Mouse (Mus musculus) frontal cortex, adult 2 months (tissue): Measurements from ENCODE around the gene Borcs6. TPM values are rescaled to one million over a fixed set of nuclear protein-coding genes. Genes with fewer than 3 reads are reported as not detected.
"Not testable (repeated sequence)": the region's sequence is repeated elsewhere in the genome, so short reads cannot be mapped to it uniquely, and the experiment has no call there.

ENCODE experiments used
- DNase-seq, 2 experiments: peaks; one replicate each; pipeline ENCODE4 v3.0.0; 2022; ENCODE audit warnings: low spot score in 1 of 2; ENCODE audit errors: extremely low spot score in 1 of 2
- polyA plus RNA-seq: library from polyadenylated mRNA; depleted of rRNA; stranded (reverse); fragments of >200 nt; gene quantifications from 2 replicates; pipeline ENCODE4 v1.2.3, GENCODE M21; 2012

The Borcs6 gene
- polyA plus RNA-seq, 1 experiment, result 28.6 TPM

- DNase-seq, result no peak
These were observed 28.1 kb downstream of the Borcs6 start for GRCm38 (mm10) chr11:69087597-69087996.

DNA sequence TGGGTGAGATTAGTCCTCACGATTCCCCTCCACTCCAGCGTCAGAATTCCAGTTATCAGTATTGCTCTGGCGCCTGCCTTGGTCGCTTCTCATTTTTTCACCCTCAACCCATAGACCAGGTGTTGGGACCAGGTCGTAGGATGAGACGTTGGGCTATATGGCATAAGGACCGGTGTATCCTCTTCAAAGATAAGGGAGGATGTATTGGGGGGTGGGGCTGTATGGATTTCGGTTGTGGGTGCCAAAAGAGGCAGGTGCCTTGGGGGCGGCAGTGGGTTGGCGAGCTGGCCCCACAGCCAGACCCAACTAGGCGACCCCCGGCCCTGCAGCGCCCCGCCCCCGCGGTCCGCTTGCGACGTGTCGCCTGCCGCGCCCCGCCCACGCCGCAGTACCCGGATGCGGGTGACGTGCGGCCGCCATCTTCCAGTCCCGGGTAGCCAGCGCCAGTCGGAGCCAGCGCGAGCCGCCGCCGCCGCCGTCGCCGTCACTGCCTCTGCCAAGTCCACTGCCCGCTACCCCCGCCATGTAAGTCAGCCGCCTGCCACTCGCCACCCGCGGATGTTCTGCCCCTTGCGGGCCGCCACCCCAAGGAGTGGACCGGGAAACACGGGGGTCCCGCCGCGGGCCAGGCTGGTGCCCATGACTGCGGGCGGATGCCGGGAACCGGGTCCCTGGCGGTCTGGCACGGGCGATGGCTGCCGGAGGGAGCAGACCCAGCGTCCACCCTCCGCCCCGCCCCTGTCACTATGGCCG is 28.8 kb downstream of the Borcs6 start, which contains the start of gene Vamp2:
TSS of gene Vamp2 (plus strand) at position 388 of the 753 bp plus-strand sequence.
- DNase-seq, result peak; percentile 78 to 95

DNA sequence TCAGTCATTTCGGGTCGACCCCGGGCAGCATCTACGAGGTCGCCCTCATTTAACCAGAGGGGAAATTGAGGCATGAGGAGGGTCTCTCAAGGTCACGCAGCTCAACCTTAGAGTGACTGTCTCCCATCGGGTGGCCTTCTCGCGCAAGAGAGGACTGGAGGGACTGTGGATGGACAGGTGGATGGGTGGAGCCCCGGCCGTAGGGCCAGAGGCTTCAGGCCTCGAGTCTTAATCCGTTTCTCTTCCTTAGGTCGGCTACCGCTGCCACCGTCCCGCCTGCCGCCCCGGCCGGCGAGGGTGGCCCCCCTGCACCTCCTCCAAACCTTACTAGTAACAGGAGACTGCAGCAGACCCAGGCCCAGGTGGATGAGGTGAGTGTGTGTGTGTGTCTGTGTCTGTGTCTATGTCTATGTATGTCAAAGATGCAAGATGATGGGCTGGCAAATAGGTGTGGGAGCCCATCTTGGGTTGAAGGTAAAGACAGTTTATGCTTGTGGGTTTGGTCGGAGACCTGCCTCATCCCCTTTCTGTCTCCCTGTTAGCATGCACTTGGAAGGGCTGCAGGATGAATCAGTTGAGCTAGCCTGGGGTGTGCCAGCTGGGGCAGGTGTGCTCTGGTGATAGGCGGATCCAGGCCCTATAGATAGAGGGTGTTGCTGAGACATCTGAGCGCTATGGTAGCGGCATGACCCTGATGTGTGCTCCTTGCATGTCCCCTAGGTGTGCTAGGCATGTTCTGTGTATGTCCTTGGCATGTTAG is 29.5 kb downstream of the Borcs6 start:
- DNase-seq, result no peak

GRCm38 (mm10) chr11:69089616-69090290 is 30.2 kb downstream of the Borcs6 start:
- no peak for DNase-seq

GRCm38 (mm10) chr11:69090367-69090766 is 30.9 kb downstream of the Borcs6 start:
- no peak for DNase-seq

- no peak for DNase-seq
These were observed 32.3 kb downstream of the Borcs6 start for GRCm38 (mm10) chr11:69091566-69092385.

DNA sequence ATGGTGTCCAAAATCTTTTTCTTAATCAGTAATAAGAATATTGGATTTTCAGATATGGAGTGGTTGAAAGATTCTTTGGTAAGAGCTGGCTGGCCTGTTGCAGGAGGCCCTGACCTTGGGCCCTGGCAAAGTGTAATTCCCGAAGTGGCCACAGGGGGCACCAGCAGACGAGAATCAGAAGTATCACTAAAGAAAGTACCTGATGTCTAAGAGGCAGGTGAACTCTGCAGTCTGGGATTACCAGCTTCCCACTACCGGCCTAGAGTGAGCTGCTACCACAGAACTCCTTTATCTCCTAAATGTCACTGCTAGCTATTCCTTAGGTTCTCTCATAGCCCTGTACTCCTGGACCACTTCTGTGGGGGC is 32.9 kb downstream of the Borcs6 start:
- DNase-seq, result peak in 1 of 2 experiments; percentile 91

GRCm38 (mm10) chr11:69092871-69093270 is 33.4 kb downstream of the Borcs6 start:
- DNase-seq, result no peak

DNA sequence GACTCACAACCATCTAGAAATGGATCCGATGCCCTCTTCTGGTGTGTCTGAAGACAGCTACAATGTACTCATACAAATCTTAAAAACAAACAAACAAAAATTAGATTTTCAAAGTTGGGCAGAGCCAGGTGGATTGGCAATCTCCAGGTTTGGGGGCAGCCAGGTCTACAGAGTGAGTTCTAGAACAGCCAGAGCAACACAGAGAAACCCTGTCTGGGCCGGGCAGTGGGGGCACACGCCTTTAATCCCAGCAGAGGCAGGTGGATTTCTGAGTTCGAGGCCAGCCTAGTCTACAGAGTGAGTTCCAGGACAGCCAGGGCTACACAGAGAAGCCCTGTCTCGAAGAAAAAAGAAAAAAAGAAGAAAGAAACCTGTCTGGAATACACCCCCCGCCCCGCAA is 34.3 kb downstream of the Borcs6 start:
- DNase-seq, result not testable (repeated sequence)

DNA sequence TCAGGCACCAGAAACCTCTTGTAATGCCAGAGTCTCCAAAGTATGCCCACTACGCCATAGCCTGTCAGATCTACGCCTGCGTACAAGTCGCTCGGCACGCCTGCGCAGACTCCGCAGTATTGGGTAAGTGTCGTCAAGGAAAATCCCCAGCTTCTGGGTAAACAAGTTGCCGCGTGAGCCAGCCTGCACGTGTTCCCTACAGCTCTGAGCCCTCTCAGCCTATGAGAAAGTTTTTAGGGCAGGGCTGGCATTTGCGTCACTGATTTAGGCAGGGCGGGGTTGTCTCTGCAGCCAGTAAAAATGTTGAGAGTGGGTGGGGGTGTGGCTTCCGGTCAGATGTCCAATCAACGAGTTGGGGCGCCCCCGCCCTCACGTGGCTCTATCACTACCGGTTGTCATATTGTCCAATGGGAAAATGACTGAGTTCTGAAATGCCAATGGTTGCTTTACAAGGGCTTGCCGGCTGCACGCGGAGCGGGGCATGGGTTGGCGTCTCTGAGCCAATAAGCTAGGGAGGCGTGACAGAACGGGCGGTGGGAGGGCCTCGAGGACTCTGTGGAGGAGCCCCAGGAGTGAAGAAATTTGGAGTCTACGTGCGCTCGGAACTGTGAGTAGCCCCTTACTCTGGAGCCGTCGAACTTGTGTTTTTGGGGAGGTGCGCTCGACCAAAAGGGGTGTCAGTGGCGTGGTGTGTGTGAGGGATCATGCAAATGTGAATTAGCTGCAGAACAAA is 35.3 kb downstream of the Borcs6 start, which contains the start of gene Per1:
TSS of gene Per1 (plus strand) at position 521 of the 733 bp plus-strand sequence.
- peak; percentile 100 for DNase-seq

DNA sequence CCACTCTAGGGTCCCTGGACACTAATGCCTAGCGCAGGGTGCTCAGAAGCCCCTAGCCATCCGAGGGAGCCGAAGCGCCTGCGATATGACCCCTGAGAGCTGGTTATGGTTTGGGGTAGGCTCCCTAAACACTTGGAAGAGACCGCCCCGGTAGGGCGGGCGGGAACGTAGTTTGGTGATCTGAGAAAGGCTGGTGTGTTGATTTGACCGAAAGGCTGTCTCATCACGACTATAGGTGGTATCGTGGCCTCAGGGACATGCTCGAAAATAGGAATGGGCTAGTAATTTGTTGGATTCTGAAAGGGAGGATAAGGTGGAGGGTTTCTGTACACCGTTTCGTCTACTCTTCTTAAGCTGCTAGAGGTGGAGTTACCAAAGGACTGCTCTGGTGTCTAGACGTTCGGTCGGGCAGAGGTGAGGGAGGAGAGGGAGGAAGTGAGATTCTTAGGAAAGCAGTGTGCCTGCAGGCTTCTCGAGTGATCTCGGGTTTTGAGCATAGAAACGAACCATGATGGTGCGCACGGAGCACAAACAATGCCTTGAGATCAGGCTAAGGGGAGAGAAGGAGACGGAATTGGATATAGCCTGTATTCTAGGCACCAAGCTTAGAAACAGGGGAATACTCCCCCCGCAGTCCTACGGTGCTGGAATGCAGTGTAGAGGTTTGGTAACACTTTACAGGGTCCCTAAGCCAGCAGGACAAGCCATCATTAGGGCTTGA is 36.2 kb downstream of the Borcs6 start:
- no peak for DNase-seq

GRCm38 (mm10) chr11:69096360-69096986 is 37.0 kb downstream of the Borcs6 start:
- no peak for DNase-seq

- peak; percentile 93 to 97 for DNase-seq
These were observed 37.7 kb downstream of the Borcs6 start for GRCm38 (mm10) chr11:69096987-69097900.

DNA sequence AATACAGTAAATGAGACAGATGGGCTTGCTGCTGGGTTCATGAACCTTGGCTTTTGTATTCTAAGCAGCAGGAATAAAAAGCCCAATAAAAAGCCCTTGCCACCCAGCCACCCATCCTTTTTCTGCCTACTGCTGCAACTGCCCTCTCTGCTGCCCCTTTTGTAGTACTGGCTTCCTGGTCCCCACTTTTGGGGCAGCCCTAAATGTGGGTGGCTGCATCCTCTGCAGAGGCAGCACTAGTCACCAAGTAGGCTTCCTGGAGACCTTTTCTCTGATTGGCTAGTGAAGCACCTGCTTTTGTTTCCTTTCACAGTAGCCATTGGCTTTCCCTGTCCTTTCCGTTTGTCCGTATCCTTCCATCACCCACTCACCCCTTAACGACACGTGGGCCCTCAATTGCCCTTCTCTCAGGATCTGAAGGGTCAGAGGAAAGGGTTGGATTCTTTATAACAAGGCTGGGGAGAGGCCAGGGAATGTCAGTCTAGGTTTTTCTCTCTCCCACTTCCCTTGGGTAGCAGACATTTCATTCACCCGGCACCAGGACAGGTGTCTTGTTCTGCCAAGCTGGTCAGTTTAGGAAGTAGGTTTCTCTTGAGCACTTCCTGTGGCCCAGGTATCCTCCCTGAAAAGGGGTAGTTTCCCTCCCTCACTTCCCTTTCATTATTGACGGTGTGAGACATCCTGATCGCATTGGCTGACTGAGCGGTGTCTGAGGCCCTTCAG is 38.7 kb downstream of the Borcs6 start:
- DNase-seq, result no peak

DNA sequence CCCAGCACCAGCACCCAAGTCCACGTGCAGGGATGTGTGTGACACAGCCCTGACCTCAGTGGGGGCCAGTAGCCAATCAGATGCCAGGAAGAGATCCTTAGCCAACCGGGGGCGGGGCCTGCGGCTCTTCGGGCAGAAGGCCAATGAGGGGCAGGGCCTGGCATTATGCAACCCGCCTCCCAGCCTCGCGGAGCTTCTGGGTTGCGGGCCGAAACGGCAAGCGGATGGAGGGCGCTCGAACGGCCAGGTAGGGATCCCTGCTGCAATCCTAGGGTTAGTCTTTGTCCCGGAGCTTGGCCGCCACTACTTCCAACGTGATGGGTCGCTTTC is 39.2 kb downstream of the Borcs6 start:
- DNase-seq, result peak; percentile 93 to 98

- no peak for DNase-seq
These were observed 39.8 kb downstream of the Borcs6 start for GRCm38 (mm10) chr11:69099177-69099914.
